Mouse (Mus musculus): ENCODE data around the gene Slc16a7. TPM values are rescaled to one million over a fixed set of nuclear protein-coding genes. Genes with fewer than 3 reads are reported as not detected.

Gene Slc16a7
- total and polyA plus RNA-seq, 2 experiments from 2014 or later, result 7.6 to 90.8 TPM

DNA sequence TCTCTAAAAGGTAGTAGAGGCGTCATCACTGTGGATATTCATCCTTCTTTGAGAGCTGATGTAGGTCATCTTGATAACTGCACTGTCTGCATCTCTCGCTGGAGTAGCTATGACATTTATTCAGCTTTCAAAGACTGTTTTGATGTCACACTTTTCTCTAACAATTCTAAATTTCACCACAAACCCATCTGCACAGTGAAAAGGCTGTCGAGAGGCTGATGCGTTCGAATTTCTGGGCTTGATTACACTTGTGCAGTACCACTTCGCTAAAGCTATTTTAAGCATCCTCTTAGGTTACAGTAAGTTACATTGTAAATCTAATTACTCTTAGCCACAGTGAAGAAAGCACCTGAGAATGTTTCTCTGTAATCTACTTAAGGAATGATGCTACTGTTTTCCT is 42.1 kb downstream of the Slc16a7 start:
- H3K4me3 ChIP-seq (ENCODE audit: low read length), result no peak overlapping the region
- H3K36me3 ChIP-seq (ENCODE audit: insufficient read depth, low read length), result no peaks in the 10 kb centered on the region
- H3K27me3 ChIP-seq (ENCODE audit: insufficient read depth, low read length), result no peaks in the 10 kb centered on the region
- no peak for DNase-seq (ENCODE audit: low spot score)
- H3K9ac ChIP-seq (replicated peaks; ENCODE audit: low read length), result no peak overlapping the region
- no peak for TF ChIP-seq CTCF (IDR thresholded peaks at IDR 0.05; ENCODE audit: low read depth)
- no peak for ATAC-seq
- no peak overlapping the region for H3K27ac ChIP-seq
- no peaks in the 10 kb centered on the region for H3K9me3 ChIP-seq (ENCODE audit: low read length)
- no peak overlapping the region for H3K4me2 ChIP-seq (ENCODE audit: low read depth, low read length)
- 84% methylated on average over 6 of the region's 6 CpGs for WGBS
- H3K4me1 ChIP-seq (ENCODE audit: insufficient read depth, low read length), result no peaks in the 10 kb centered on the region

- TF ChIP-seq CTCF (IDR thresholded peaks at IDR 0.05; ENCODE audit: low read depth), result no peak
- Histone ChIP-seq H3K4me3 (ENCODE audit: low read length) (no peak overlapping the region), H3K27ac (no peak overlapping the region), H3K9me3 (ENCODE audit: low read length) (no peaks in the 10 kb centered on the region), H3K27me3 (ENCODE audit: insufficient read depth, low read length) (no peaks in the 10 kb centered on the region), H3K36me3 (ENCODE audit: insufficient read depth, low read length) (no peaks in the 10 kb centered on the region), H3K4me2 (ENCODE audit: low read depth, low read length) (no peak overlapping the region), H3K9ac (replicated peaks; ENCODE audit: low read length) (no peak overlapping the region), H3K4me1 (ENCODE audit: insufficient read depth, low read length) (no peaks in the 10 kb centered on the region)
- 81% methylated on average over 4 of the region's 4 CpGs for WGBS
- no peak for DNase-seq (ENCODE audit: low spot score)
- ATAC-seq, result no peak
Observed at GRCm38 (mm10) chr10:125346364-125346763, 42.9 kb downstream of the Slc16a7 start.

DNA sequence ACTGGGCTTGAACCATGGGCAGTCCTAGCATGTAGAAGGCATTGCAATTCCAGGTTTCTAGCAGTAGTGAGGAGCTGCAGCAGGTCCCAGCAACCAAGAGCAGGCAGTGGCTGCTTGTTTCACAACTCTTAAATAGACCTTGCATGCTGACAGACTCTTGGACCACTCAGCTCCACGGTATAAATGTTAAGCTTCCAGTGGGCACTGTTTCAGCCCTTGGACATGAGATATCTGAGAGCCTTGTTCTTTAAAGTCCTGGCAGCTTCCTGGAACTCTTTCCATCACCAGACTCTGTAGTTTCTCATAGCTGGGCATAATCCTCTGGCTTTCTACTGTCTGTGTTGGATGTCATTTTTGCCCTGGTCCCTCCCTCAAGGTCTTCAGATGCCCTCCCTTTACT is 43.7 kb downstream of the Slc16a7 start:
- Histone ChIP-seq H3K4me2 (ENCODE audit: low read depth, low read length) (no peak overlapping the region), H3K4me3 (ENCODE audit: low read length) (no peak overlapping the region), H3K36me3 (ENCODE audit: insufficient read depth, low read length) (no peaks in the 10 kb centered on the region), H3K9ac (replicated peaks; ENCODE audit: low read length) (no peak overlapping the region), H3K27me3 (ENCODE audit: insufficient read depth, low read length) (no peaks in the 10 kb centered on the region), H3K27ac (no peak overlapping the region), H3K4me1 (ENCODE audit: insufficient read depth, low read length) (no peaks in the 10 kb centered on the region), H3K9me3 (ENCODE audit: low read length) (no peaks in the 10 kb centered on the region)
- ATAC-seq, result no peak
- no peak for TF ChIP-seq CTCF (IDR thresholded peaks at IDR 0.05; ENCODE audit: low read depth)
- 75% methylated on average over 1 of the region's 1 CpGs for WGBS
- no peak for DNase-seq (ENCODE audit: low spot score)

DNA sequence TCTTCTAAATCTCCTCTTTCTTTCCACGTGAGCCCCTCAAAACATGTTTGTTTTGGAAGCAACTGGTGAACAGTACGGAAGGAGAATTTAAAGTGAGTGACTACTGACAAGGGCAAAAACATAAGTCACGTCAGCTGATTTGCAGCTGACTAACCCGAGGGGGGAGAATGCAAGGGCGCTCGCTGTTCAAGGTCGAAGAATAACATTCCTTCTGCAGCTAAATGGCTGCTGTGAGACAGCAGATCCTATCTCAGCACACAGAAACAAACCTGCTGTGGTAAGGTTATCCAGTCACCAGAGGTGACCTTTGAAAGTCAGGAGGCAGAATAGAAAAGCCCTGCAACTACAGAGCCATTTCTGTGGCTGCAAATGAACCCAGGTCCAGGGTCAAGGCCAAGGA is 47.1 kb downstream of the Slc16a7 start:
- Histone ChIP-seq H3K4me2 (ENCODE audit: low read depth, low read length) (no peak overlapping the region), H3K4me3 (ENCODE audit: low read length) (no peak overlapping the region), H3K9me3 (ENCODE audit: low read length) (no peaks in the 10 kb centered on the region), H3K4me1 (ENCODE audit: insufficient read depth, low read length) (no peaks in the 10 kb centered on the region), H3K36me3 (ENCODE audit: insufficient read depth, low read length) (no peaks in the 10 kb centered on the region), H3K27ac (no peak overlapping the region), H3K9ac (replicated peaks; ENCODE audit: low read length) (no peak overlapping the region), H3K27me3 (ENCODE audit: insufficient read depth, low read length) (no peaks in the 10 kb centered on the region)
- ATAC-seq (no peak), DNase-seq (ENCODE audit: low spot score) (no peak)
- TF ChIP-seq CTCF (IDR thresholded peaks at IDR 0.05; ENCODE audit: low read depth), result no peak
- WGBS, result 64% methylated on average over 7 of the region's 7 CpGs

DNA sequence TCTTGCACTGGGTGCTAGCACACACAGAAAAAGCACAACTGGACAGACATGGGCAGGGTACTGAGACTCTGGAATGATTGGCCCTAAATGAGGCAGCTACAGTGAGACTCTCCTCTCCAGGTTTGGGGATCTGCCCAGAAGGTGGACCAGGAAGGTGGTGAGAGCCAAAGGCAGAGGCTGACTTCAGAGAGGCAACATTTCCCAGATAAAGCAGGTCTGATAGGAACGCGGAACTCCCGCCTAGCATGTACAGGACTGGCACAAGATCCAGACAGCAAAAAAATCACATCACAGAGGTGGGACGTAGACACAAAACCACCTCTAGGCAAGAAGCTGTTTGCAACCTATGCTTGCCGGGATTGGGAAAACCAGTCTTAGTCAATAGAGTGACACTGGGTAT is 55.5 kb downstream of the Slc16a7 start:
- Histone ChIP-seq H3K9me3 (ENCODE audit: low read length) (no peaks in the 10 kb centered on the region), H3K9ac (replicated peaks; ENCODE audit: low read length) (no peak overlapping the region), H3K27me3 (ENCODE audit: insufficient read depth, low read length) (no peaks in the 10 kb centered on the region), H3K27ac (no peak overlapping the region), H3K4me2 (ENCODE audit: low read depth, low read length) (no peak overlapping the region), H3K4me3 (ENCODE audit: low read length) (no peak overlapping the region), H3K36me3 (ENCODE audit: insufficient read depth, low read length) (no peaks in the 10 kb centered on the region), H3K4me1 (ENCODE audit: insufficient read depth, low read length) (no peaks in the 10 kb centered on the region)
- no peak for ATAC-seq
- DNase-seq (ENCODE audit: low spot score), result no peak
- 94% methylated on average over 5 of the region's 5 CpGs for WGBS
- no peak for TF ChIP-seq CTCF (IDR thresholded peaks at IDR 0.05; ENCODE audit: low read depth)

- no peaks in the 10 kb centered on the region for H3K27me3 ChIP-seq (ENCODE audit: insufficient read depth, low read length)
- H3K4me3 ChIP-seq (ENCODE audit: low read length), result no peak overlapping the region
- H3K27ac ChIP-seq, result no peak overlapping the region
- H3K9ac ChIP-seq (replicated peaks; ENCODE audit: low read length), result no peak overlapping the region
- no peak for TF ChIP-seq CTCF (IDR thresholded peaks at IDR 0.05; ENCODE audit: low read depth)
- no peak overlapping the region for H3K4me2 ChIP-seq (ENCODE audit: low read depth, low read length)
- H3K36me3 ChIP-seq (ENCODE audit: insufficient read depth, low read length), result no peaks in the 10 kb centered on the region
- DNase-seq (ENCODE audit: low spot score), result no peak
- H3K4me1 ChIP-seq (ENCODE audit: insufficient read depth, low read length), result no peaks in the 10 kb centered on the region
- no peaks in the 10 kb centered on the region for H3K9me3 ChIP-seq (ENCODE audit: low read length)
- 61% methylated on average over 5 of the region's 5 CpGs for WGBS
- no peak for ATAC-seq
Observed at GRCm38 (mm10) chr10:125331334-125331733, 57.9 kb downstream of the Slc16a7 start.

- Histone ChIP-seq H3K27me3 (ENCODE audit: insufficient read depth, low read length) (no peaks in the 10 kb centered on the region), H3K27ac (no peak overlapping the region), H3K9ac (replicated peaks; ENCODE audit: low read length) (no peak overlapping the region), H3K4me2 (ENCODE audit: low read depth, low read length) (no peak overlapping the region), H3K4me3 (ENCODE audit: low read length) (no peak overlapping the region), H3K4me1 (ENCODE audit: insufficient read depth, low read length) (no peaks in the 10 kb centered on the region), H3K36me3 (ENCODE audit: insufficient read depth, low read length) (no peaks in the 10 kb centered on the region), H3K9me3 (ENCODE audit: low read length) (no peaks in the 10 kb centered on the region)
- 37% methylated on average over 16 of the region's 16 CpGs for WGBS
- TF ChIP-seq CTCF (IDR thresholded peaks at IDR 0.05; ENCODE audit: low read depth), result no peak
- no peak for ATAC-seq
- DNase-seq (ENCODE audit: low spot score), result no peak
Observed at GRCm38 (mm10) chr10:125328331-125329063, 60.8 kb downstream of the Slc16a7 start.
